Mouse (Mus musculus) heart, adult 18-20 months (tissue): Measurements from ENCODE around the gene Gjb1. TPM values are rescaled to one million over a fixed set of nuclear protein-coding genes. Genes with fewer than 3 reads are reported as not detected.
A peak's percentile ranks its signal among the peaks of the same experiment; 100 is the strongest.

Source experiments
- DNase-seq, 2 experiments: peaks; one replicate each; pipeline ENCODE4 v3.0.0; 2021 to 2022; ENCODE audit warnings: mixed read lengths in 1 of 2
- total RNA-seq, 2 experiments: library from RNA; stranded (reverse); gene quantifications; 2 replicates each; pipeline ENCODE4 v1.2.3; 2021

The Gjb1 gene
- total RNA-seq, 2 experiments from 2014 or later, result not detected

- DNase-seq, result peak; percentile 29 to 30
These were observed 43.0 kb downstream of the Gjb1 start for GRCm38 (mm10) chrX:101418946-101419724.

- DNase-seq, result peak; percentile 88 to 92
These were observed 43.8 kb downstream of the Gjb1 start for GRCm38 (mm10) chrX:101419725-101420699.

- DNase-seq, result peak in 1 of 2 experiments; percentile 9
These were observed 44.5 kb downstream of the Gjb1 start, which contains the start of gene Zmym3 for GRCm38 (mm10) chrX:101420700-101421095. TSS of gene Zmym3 (minus strand) at chrX:101420849.

- DNase-seq, result no peak
These were observed 47.3 kb downstream of the Gjb1 start for GRCm38 (mm10) chrX:101423462-101423861.

GRCm38 (mm10) chrX:101427774-101428173, 51.6 kb downstream of the Gjb1 start:
- peak in 1 of 2 experiments; percentile 14 for DNase-seq

- DNase-seq, result no peak
These were observed 52.6 kb downstream of the Gjb1 start for GRCm38 (mm10) chrX:101428785-101429141.

GRCm38 (mm10) chrX:101429142-101429949, 53.2 kb downstream of the Gjb1 start, which contains the start of gene Nono:
TSS of gene Nono (plus strand) at chrX:101429318.
- peak; percentile 83 to 93 for DNase-seq

GRCm38 (mm10) chrX:101429976-101430375, 53.8 kb downstream of the Gjb1 start:
- DNase-seq, result no peak

Other genes with a start within 250 kb of the Gjb1 start
- 10 to 100 TPM; 32.7 to 37.8 TPM for gene Snx12, start 153.8 kb upstream of the Gjb1 start, total RNA-seq
- 10 to 100 TPM; 59.9 to 64.4 TPM for gene Foxo4, start 121.8 kb upstream of the Gjb1 start, total RNA-seq
- not detected for gene Gm614, start 112.4 kb upstream of the Gjb1 start, total RNA-seq
- 10 to 100 TPM; 10.5 to 15.1 TPM for gene Il2rg, start 108.1 kb upstream of the Gjb1 start, total RNA-seq
- not detected for gene Gm20489, start 107.4 kb upstream of the Gjb1 start, total RNA-seq
- 10 to 100 TPM; 13.5 to 19.1 TPM for gene Med12, start 102.3 kb upstream of the Gjb1 start, total RNA-seq
- under 1 TPM; 0.39 to 0.74 TPM for gene Nlgn3, start 77.2 kb upstream of the Gjb1 start, total RNA-seq
- 10 to 100 TPM; 13.1 to 15.9 TPM for gene Zmym3, start 44.5 kb downstream of the Gjb1 start, total RNA-seq
- gene Nono, start 52.9 kb downstream of the Gjb1 start, total RNA-seq, result 10 to 100 TPM; 58.2 to 60.3 TPM
- 100 to 1,000 TPM; 163 to 187 TPM for gene Itgb1bp2, start 72.7 kb downstream of the Gjb1 start, total RNA-seq
- 10 to 100 TPM; 14.6 to 17.6 TPM for gene Taf1, start 156.4 kb downstream of the Gjb1 start, total RNA-seq